16 mouse cellular contexts compared by ENCODE assay signal in the genomic region with DNA sequence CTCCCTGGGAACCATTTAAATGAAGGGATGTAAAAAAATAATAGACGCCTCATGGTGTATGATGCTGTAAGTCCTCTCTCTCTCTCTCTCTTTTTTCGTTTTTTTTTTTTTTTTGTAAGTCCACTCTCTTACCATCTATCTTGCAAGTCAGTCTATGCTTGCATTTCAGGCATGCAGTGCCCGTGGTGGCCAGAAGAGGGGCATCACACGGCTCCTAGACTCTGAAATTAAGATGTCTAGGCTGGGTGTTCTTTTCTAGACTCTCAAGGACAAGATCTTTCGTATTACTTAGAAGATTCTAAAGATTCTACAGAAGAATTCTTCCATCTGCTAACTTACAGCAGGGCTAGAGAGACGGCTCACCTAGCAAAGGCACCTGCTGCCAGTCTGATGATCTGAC. TPM values are rescaled to one million over a fixed set of nuclear protein-coding genes. Genes with fewer than 3 reads are reported as not detected.
"Had no signal": no experiment of that assay in that cellular context is flagged by ENCODE, and none has a peak within 500 bp of the region (broad histone marks: within the 10 kb centered on the region; RNA-seq: fewer than 3 reads in every experiment).

No protein-coding gene starts in this region.

- H3K27ac ChIP-seq: kidney, postnatal 0 days; limb, embryonic 15.5 days; liver, embryonic 13.5 days; midbrain, embryonic 15.5 days; neural tube, embryonic 12.5 days; stomach, embryonic 15.5 days had no signal

- H3K9me3 ChIP-seq: limb, embryonic 15.5 days; liver, embryonic 13.5 days; midbrain, embryonic 15.5 days; neural tube, embryonic 12.5 days; stomach, embryonic 15.5 days had no signal

- H3K9ac ChIP-seq: limb, embryonic 15.5 days; liver, embryonic 13.5 days; midbrain, embryonic 15.5 days; neural tube, embryonic 12.5 days; stomach, embryonic 15.5 days had no signal

- H3K4me3 ChIP-seq: limb, embryonic 15.5 days; liver, embryonic 13.5 days; midbrain, embryonic 15.5 days; neural tube, embryonic 12.5 days; stomach, embryonic 15.5 days had no signal

- H3K27me3 ChIP-seq: limb, embryonic 15.5 days; liver, embryonic 13.5 days; midbrain, embryonic 15.5 days; neural tube, embryonic 12.5 days; stomach, embryonic 15.5 days had no signal

- DNase-seq: kidney, adult 9 months; kidney, postnatal 36 days; liver, embryonic 13.5 days; lung, adult 2 months; lung, postnatal 36 days; right cerebral cortex, postnatal 4 days; spleen, adult 18-20 months; thymus, adult 2 months; thymus, postnatal 25 days had no signal

- H3K36me3 ChIP-seq: limb, embryonic 15.5 days; liver, embryonic 13.5 days; midbrain, embryonic 15.5 days; neural tube, embryonic 12.5 days; stomach, embryonic 15.5 days had no signal

- H3K4me1 ChIP-seq: limb, embryonic 15.5 days; liver, embryonic 13.5 days; midbrain, embryonic 15.5 days; neural tube, embryonic 12.5 days; stomach, embryonic 15.5 days had no signal

- H3K4me2 ChIP-seq: limb, embryonic 15.5 days; liver, embryonic 13.5 days; midbrain, embryonic 11.5 days; midbrain, embryonic 15.5 days; neural tube, embryonic 12.5 days; stomach, embryonic 15.5 days had no signal

- ATAC-seq: lung, postnatal 0 days; midbrain, embryonic 15.5 days had no signal

RNA-seq across cellular contexts. Expression of a gene that starts 46.2 kb away (rescaled TPM):
- polyA plus RNA-seq: liver, embryonic 13.5 days had no signal
